Mouse (Mus musculus): ENCODE data around the gene Ssty1.
"Not testable (repeated sequence)": the region's sequence is repeated elsewhere in the genome, so short reads cannot be mapped to it uniquely, and the experiment has no call there.

GRCm38 (mm10) chrY:18088816-18089215, at the start of gene Ssty1:
- not testable (repeated sequence) for TF ChIP-seq CTCF (IDR thresholded peaks at IDR 0.05; ENCODE audit: control insufficient read depth, insufficient read depth, insufficient replicate concordance, low read depth, low read length); POLR2A (IDR thresholded peaks at IDR 0.05; ENCODE audit: control insufficient read depth, low read depth, low read length)

Data from testis, adult 2 months (tissue).